Mouse (Mus musculus) CH12.LX (cell line): ENCODE results near the gene Usp39.

Experiments
- BHLHE40 ChIP-seq: IDR thresholded peaks from 2 replicates; pipeline ENCODE4 v1.6.1; 2011; ENCODE audit warnings: mild to moderate bottlenecking, low read depth, low read length, improper control_type of control experiment
- CTCF ChIP-seq, 2 experiments: IDR thresholded peaks in 1 of 2; conservative IDR thresholded peaks in 1 of 2; 2 replicates each; pipeline ENCODE4 v1.5.1; 2011 to 2012; ENCODE audit warnings: low read depth in 2 of 2, low read length in 2 of 2, improper control_type of control experiment in 1 of 2, inconsistent platforms in 1 of 2, mild to moderate bottlenecking in 1 of 2, moderate library complexity in 1 of 2
- EP300 ChIP-seq: IDR thresholded peaks from 2 replicates; pipeline ENCODE4 v1.6.1; 2011; ENCODE audit warnings: low read length, improper control_type of control experiment
- JUN ChIP-seq: IDR thresholded peaks from 2 replicates; pipeline ENCODE4 v1.6.1; 2011; ENCODE audit warnings: low read depth, mild to moderate bottlenecking, low read length, improper control_type of control experiment, moderate library complexity; ENCODE audit not compliant: insufficient read depth
- MAFK ChIP-seq: IDR thresholded peaks from 2 replicates; pipeline ENCODE4 v1.6.1; 2011; ENCODE audit warnings: low read length, improper control_type of control experiment; ENCODE audit not compliant: insufficient replicate concordance
- MAX ChIP-seq: IDR thresholded peaks from 2 replicates; pipeline ENCODE4 v1.6.1; 2011; ENCODE audit warnings: low read length, improper control_type of control experiment
- MAZ ChIP-seq: IDR thresholded peaks from 2 replicates; pipeline ENCODE4 v1.6.1; 2012; ENCODE audit warnings: low read depth, mild to moderate bottlenecking, inconsistent platforms, low read length, improper control_type of control experiment, moderate library complexity
- POLR2A ChIP-seq: IDR thresholded peaks from 2 replicates; pipeline ENCODE4 v1.6.1; 2011; ENCODE audit warnings: low read depth, mild to moderate bottlenecking, improper control_type of control experiment, low read length
- POLR2AphosphoS2 ChIP-seq: IDR thresholded peaks from 2 replicates; pipeline ENCODE4 v1.6.1; 2011; ENCODE audit warnings: low read depth, low read length, improper control_type of control experiment
- SMC3 ChIP-seq: IDR thresholded peaks from 2 replicates; pipeline ENCODE4 v1.6.1; 2011; ENCODE audit warnings: low read depth, low read length, improper control_type of control experiment
- TCF12 ChIP-seq: IDR thresholded peaks from 2 replicates; pipeline ENCODE4 v1.6.1; 2014; ENCODE audit warnings: low read depth, mild to moderate bottlenecking, inconsistent platforms, low read length, improper control_type of control experiment
- ZC3H11A ChIP-seq: IDR thresholded peaks from 2 replicates; pipeline ENCODE4 v1.6.1; 2012; ENCODE audit warnings: low read depth, mild to moderate bottlenecking, inconsistent platforms, low read length, improper control_type of control experiment
- ZMIZ1 ChIP-seq: IDR thresholded peaks from 2 replicates; pipeline ENCODE4 v1.6.1; 2012; ENCODE audit warnings: low read depth, mild to moderate bottlenecking, inconsistent platforms, low read length, improper control_type of control experiment

GRCm38 (mm10) chr6:72323786-72324508 is 21.0 kb downstream of the Usp39 start:
- TF ChIP-seq CTCF (conservative IDR thresholded peaks at IDR 0.05 in 1 of 2, IDR thresholded peaks at IDR 0.05 in 1 of 2; ENCODE audit: low read depth in 2 of 2, low read length in 2 of 2) (no peak), POLR2A (no peak), JUN (no peak), EP300 (no peak), MAX (no peak), MAZ (no peak), ZMIZ1 (no peak), TCF12 (no peak), POLR2AphosphoS2 (no peak), MAFK (no peak), SMC3 (no peak), BHLHE40 (no peak), ZC3H11A (no peak)
